Mouse (Mus musculus) lung, postnatal 25 days (tissue): ENCODE results near the gene Nxpe5.

Source experiments
- DNase-seq: peaks from one replicate; pipeline ENCODE4 v3.0.0; 2022; ENCODE audit warnings: low spot score

Nxpe5 gene

GRCm38 (mm10) chr5:138253061-138253460, 27.4 kb downstream of the Nxpe5 start:
- no peak for DNase-seq

- DNase-seq, result peak; percentile 98
Observed at GRCm38 (mm10) chr5:138255353-138256093, 29.8 kb downstream of the Nxpe5 start, which contains the start of gene Lamtor4. Lamtor4 (plus strand) TSS chr5:138255482.

DNA sequence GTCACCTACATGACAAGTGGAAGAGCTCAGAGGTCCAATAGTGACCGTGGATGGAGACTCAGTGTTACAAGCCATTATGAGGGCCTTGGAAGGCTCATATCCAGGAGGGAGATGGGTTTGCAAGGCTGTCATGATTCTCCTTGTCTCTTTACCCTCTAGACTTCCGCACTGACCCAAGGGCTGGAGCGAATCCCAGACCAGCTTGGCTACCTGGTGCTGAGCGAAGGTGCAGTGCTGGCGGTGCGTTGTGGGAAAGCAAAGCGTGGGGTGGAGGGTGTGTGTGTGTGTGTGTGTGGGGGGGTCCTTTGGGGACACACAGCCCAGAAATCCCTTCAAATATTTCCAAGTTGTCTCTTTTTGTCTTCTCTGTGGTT, 30.4 kb downstream of the Nxpe5 start:
- DNase-seq, result no peak

DNA sequence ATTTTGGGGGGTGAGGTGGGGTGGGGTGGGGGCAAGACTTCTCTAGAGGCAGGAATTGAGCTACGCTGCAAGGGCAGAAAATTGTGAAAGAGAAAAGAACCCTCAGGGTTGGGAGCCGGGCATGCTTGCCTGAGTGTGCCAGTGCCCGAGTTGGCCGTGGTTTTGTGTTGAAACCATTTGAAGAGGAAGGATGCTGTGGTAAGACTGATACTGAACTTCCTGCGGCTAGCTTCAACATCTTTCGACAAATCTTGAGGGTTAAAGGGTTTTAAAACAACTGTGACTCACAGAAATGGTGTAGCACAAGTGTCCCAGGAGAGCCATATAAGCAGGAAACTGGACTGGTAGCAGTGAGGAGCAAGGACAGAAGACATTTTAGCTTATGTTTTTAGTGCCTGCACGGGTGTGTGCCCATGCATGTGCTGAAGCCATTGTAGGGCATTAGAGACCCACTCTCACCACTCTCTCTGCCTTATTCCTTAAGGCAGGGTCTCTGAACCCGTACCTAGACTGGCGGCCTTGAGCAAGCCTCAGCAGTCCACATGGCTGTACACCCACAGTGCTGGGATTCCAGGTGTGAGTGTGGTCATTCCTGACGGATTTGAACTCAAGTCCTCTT, 31.4 kb downstream of the Nxpe5 start:
- peak; percentile 50 for DNase-seq

DNA sequence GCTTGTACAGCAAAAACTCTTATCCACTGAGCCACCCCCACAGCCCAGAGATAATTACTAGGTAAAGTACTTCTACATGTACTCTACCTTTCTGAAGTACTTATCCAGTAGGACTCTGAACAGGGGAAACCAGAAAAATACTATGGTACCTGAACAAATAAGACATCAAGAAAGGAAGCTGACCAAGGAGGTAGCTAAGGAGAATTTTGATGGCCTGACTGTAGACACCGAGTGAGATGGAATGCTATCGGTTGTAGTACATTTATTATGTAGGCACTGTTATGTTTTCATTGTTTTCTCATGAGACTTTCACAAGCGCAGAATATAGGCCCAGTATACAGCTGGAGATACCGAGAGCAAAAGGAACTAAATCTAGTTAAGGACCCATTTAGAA, 31.9 kb downstream of the Nxpe5 start:
- no peak for DNase-seq

DNA sequence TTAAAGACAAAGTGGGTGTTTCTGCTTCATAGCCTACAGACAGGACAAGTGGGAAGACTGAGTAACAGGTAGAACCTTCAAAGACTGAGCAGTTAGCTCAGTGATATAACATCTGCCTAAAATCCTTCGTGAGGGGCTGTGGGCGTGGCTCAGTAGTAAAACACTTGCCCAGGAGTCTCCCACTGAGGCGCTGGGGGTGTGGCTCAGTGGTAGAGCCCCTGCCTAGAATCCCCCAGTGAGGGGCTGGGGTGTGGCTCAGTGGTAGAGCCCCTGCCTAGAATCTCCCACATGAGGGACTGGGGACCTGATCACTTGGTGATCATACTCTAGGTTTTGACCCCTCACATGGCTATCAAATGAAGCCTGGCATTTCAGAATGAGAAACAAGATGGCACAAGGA, 32.4 kb downstream of the Nxpe5 start:
- DNase-seq, result no peak

DNA sequence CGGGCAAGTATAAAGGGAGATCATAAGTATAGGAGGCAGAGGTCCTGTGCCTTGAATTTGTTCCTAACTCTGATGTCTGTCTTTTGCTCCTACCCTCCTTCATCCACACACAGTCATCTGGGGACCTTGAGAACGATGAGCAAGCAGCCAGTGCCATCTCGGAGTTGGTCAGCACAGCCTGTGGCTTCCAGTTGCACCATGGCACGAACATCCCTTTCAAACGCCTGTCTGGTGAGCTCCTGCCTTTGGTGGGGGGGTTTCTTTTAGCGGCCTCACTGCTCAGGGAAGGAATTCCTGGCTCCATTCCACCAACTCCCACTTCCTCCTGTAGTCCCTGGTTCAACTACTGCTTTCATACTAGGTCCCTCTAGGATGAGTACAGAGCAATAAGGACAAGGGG, 32.8 kb downstream of the Nxpe5 start:
- no peak for DNase-seq

- DNase-seq, result no peak
Observed at GRCm38 (mm10) chr5:138258993-138259392, 33.3 kb downstream of the Nxpe5 start.

GRCm38 (mm10) chr5:138260051-138260450, 34.4 kb downstream of the Nxpe5 start:
- no peak for DNase-seq

- no peak for DNase-seq
Observed at GRCm38 (mm10) chr5:138260834-138261233, 35.1 kb downstream of the Nxpe5 start.

DNA sequence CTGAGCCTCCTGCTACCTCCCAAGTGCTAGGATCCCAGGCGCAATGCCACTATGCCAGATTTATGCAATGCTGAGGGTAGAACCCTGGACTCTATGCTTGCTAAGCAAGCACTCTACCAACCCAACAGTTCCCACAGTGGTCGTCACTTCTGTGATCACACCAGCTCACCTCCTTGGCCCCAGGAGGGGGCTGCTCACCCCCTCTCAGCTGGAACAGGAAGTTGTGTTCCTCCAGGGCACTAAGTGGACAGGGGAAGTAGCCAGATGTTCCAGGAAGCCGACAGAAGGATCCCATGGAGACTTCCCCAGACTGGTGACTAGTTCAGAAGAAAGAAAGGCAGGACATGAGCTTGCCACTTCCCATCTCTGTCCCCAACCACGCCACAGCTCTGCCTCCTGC, 36.3 kb downstream of the Nxpe5 start:
- DNase-seq, result no peak

GRCm38 (mm10) chr5:138262582-138263240, 37.0 kb downstream of the Nxpe5 start:
- DNase-seq, result no peak

DNA sequence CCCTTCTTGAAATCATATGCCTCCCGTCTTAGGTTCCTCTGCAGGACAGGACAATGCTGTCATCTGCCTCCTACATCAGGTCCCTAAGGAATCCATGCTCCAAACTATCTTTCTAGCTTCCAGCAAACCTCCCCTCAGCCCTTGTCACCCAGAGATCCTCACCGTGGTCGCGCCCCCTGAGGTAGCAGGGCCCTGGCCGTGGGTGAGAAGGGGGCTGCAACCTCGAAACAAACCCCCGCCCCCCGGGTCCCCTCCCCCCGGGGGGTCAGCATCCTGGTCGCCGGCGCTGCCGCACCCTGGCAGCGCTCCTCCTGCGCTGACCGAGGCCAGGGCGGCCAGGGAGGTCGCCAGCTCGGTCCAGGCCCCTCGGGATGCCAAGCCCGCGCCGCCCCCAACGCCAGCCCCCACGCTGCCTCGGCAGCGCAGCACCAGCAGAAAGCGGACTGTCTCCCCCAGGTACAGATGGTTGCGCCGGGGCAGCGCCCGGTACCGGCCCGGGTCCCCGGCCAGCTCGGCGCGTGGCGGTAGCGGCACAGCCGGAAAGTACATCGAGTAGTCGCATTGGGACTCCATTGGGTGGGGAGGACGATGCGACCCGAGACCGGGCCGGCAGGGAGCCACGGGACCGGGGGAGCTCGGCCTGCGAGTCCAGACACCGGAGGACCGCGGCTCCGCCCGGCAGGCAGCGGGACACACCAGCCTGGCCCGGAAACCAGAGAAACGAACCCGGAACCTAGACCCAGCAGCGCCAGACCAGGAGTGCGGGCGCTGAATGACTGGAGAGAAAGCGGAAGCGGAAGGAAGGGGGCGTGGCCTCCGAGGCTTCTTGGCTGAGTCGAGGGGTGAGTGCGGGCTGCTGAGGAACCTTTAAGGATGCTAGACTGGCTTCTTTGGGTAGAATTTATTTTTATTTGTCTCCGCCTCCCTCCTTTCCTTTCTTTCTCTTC, 37.8 kb downstream of the Nxpe5 start, which contains the start of gene BC037034:
Gene BC037034 (minus strand): TSS at position 774 of the 947 bp plus-strand sequence.
- DNase-seq, result peak; percentile 92

- no peak for DNase-seq
Observed at GRCm38 (mm10) chr5:138264207-138264578, 38.5 kb downstream of the Nxpe5 start.

DNA sequence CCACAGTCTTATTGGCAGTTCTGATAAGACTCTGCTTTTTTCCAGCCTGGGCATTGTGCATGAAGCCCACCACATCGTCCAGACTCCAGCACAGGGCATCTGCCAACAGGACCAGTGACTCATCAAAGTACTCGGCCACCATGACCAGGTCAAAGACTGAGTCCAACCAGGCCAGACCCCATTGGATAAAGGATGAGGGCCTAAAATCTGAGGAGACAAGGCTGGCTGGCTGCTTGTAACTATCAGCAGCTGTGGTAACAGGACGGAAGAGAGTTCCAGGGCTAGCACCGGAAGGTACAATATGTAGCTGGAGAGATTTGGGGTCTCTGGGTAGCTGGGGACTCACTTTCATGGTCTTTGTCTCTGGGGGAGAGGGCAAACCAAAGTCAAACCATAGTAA, 40.0 kb downstream of the Nxpe5 start:
- DNase-seq, result no peak

- DNase-seq, result no peak
Observed at GRCm38 (mm10) chr5:138267114-138267513, 41.4 kb downstream of the Nxpe5 start.

- DNase-seq, result no peak
Observed at GRCm38 (mm10) chr5:138268980-138269379, 43.3 kb downstream of the Nxpe5 start.

GRCm38 (mm10) chr5:138271232-138271631, 45.5 kb downstream of the Nxpe5 start:
- DNase-seq, result no peak

DNA sequence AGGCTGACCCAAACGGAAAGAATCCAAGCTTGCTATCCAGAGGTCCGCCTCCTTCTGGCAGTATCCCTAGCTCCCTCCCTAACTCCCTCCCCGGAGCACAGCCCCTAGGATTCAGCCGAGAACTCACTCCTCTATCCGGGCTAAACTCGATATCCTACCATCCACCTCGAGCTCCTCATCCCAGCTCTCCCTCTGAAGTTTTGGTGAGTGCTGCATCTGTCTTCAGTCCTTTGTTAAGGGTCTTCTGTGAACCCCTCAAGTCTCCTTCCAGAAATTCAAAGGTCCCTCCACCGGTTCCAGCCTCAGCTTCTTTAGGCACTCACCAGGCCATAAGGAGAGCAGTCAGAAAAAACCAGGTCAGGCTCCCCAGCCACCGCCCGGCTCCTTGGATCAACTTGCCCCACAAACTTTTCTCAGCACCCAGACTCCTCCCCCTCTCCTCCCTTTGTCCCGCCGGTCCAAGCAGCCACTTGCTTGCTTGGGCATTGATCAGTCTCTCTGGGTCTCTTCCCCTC, 46.8 kb downstream of the Nxpe5 start, which contains the start of gene Gal3st4:
Gene Gal3st4 (minus strand): TSS at position 432 of the 515 bp plus-strand sequence.
- DNase-seq, result no peak

DNA sequence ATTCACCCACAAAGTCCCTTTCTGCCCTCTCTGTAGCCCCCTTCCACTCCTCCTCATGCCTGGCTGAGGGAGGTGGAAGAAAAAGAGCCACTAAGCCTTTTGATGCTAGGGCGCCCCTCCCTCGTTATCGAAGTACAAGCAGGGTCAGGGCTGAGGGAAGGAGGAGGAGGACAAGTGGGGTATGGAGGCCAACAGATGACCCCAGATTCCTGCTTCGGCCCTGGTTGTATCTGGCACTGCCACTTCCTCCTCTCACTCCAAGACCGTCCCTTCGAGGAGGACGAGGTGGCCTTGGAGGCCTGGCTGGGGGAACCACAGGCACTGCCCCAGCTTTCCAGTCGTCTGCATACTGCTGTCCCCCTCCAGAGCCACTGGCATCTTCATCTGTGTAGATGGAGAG, 48.5 kb downstream of the Nxpe5 start:
- no peak for DNase-seq

- DNase-seq, result no peak
Observed at GRCm38 (mm10) chr5:138275216-138276050, 49.7 kb downstream of the Nxpe5 start.
